Mouse (Mus musculus): ENCODE results near the gene Olfr309.
"Not testable (repeated sequence)": the region's sequence is repeated elsewhere in the genome, so short reads cannot be mapped to it uniquely, and the experiment has no call there.

Gene Olfr309

DNA sequence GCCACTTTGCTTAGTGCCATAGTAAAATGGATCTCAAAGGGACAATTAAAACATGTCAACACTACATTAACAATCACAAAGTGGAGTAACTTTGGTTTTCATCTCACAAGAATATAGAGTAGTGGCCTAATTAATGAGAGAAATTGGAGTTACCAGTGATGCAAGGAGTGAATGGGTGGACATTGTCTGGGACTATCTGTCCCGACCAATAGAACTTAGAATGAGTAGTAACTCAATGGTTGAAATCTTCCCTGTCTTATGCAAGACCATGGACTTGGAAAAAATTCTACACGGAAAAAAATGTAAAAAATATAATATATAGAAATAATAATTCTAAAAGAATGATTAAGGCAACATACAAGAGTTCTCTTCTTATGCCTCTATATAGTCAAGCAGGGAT is at the start of gene Olfr309:
Olfr309 (minus strand) TSS at position 101 of the 400 bp plus-strand sequence.
- no peak for DNase-seq (ENCODE audit: low read depth, low spot score)

GRCm38 (mm10) chr7:86346296-86346695 is 32.8 kb upstream of the Olfr309 start:
- not testable (repeated sequence) for DNase-seq (ENCODE audit: low read depth, low spot score)

DNA sequence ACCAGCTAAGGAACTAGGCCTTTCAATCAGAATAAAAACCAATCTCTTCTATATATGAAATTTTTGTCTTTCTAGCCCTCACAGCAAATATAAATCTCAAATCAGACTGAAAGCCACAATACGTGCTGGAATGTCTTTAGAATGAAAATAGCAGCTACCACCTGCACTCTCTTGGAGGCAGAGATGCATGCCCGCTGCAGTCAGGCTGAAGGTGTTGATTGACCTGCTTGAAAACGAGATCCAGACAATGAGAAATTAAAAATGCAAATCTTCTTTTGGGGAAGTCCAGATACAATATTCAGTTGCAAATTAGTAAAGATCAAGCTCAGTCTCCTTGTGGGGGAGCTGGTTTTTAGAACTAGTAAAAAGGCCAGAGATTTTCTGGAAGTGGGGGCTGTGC is 30.7 kb upstream of the Olfr309 start:
- no peak for DNase-seq (ENCODE audit: low read depth, low spot score)

GRCm38 (mm10) chr7:86342881-86343565 is 29.5 kb upstream of the Olfr309 start:
- DNase-seq (ENCODE audit: low read depth, low spot score) = no peak

GRCm38 (mm10) chr7:86337486-86337885 is 24.0 kb upstream of the Olfr309 start, which contains the start of gene Olfr307:
Gene Olfr307 (minus strand): TSS chr7:86337586.
- no peak for DNase-seq (ENCODE audit: low read depth, low spot score)

DNA sequence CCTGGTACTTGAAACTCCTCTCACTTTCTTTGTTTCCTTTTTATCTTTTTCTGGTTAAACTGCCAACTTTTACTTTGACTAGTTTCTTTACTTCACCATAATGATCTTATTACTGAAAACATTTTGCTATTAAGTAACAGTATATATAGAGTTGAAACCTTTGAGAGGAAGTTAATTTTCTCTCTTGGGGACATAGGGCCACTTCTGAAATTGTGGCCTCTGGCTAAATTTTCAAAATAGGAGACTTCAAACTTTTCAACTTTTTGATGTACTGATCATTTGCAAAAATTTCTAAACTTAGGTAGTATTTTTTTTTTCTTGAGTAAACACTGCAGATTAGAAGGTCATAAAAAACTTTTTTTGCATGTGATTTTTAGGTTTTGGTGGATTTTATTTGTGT is 12.0 kb upstream of the Olfr309 start, which contains the start of gene Olfr308:
Olfr308 (minus strand) TSS at position 101 of the 400 bp plus-strand sequence.
- DNase-seq (ENCODE audit: low read depth, low spot score) = no peak

- DNase-seq (ENCODE audit: low read depth, low spot score) = no peak
Observed at GRCm38 (mm10) chr7:86321323-86321722, 7.8 kb upstream of the Olfr309 start.

- no peak for DNase-seq (ENCODE audit: low read depth, low spot score)
Observed at GRCm38 (mm10) chr7:86277072-86277471, 36.4 kb downstream of the Olfr309 start, which contains the start of gene Olfr310. Gene Olfr310 (minus strand): TSS chr7:86277172.

Measured in skeletal muscle tissue, adult 2 months (tissue).